ENCODE assay signal across 8 mouse cellular contexts in the genomic region with DNA sequence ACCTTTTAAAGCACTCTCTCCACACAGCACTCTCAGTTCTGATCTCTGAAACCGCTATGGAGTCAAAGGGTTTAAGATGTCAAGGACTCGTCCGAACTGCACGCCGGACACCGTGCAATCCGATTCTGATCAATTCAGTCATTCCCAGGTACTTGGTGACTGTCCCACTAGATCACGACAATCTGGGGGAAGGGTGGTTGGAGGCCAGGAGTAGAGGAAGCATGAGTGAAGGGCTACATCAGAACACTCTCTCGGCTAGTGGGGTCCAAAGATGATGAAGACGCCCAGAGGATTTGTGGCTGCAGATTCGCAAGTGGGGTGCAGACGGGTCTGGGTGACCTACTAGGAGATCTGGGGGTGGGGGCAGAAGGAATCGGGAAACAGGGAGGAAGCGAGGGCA. TPM values are rescaled to one million over a fixed set of nuclear protein-coding genes. Genes with fewer than 3 reads are reported as not detected.
A peak's percentile ranks its signal among the peaks of the same experiment; 100 is the strongest.
DNase-seq lines count a peak whose midpoint lies in the region; ATAC-seq and TF ChIP-seq lines count a peak whose summit lies in the region.

No protein-coding gene starts in this region.

- no peak for TF ChIP-seq CTCF in left cerebral cortex, adult 2 months (IDR thresholded peaks at IDR 0.05)
- TF ChIP-seq CTCF in liver, postnatal 0 days (IDR thresholded peaks at IDR 0.05; ENCODE audit: low read depth) = no peak

- DNase-seq in left cerebral cortex, adult 2 months (ENCODE audit: extremely low spot score in 1 of 2, low spot score in 2 of 2) = no peak
- no peak for DNase-seq in left cerebral cortex, postnatal 10 days (ENCODE audit: extremely low spot score in 1 of 2, low spot score in 2 of 2)
- no peak for DNase-seq in liver, postnatal 0 days
- DNase-seq in ovary, postnatal 10 days (ENCODE audit: low spot score) = no peak
- DNase-seq in gastrocnemius, postnatal 14 days = no peak

- H3K36me3 ChIP-seq in heart, embryonic 15.5 days = no peaks in the 10 kb centered on the region
- no peaks in the 10 kb centered on the region for H3K36me3 ChIP-seq in liver, postnatal 0 days (replicated peaks; ENCODE audit: insufficient read depth, low read length)

- intact Hi-C loops in left cerebral cortex, adult 2 months (cut with DNase I) = loop anchor here (1.0 to 10.0 kb wide), 6 partner anchors 99 to 799 kb away; no protein-coding TSS in a partner anchor
- intact Hi-C loops in left cerebral cortex, postnatal 10 days (cut with DNase I) = loop anchor here (2.0 to 10.0 kb wide), 6 partner anchors 176 to 1206 kb away; no protein-coding TSS in a partner anchor
- intact Hi-C loops in gastrocnemius, postnatal 14 days (cut with DNase I; ENCODE audit: low total_unique reads) = loop anchor here (10.0 kb wide), 1 partner anchor 176 kb away; no protein-coding TSS in a partner anchor

- peak overlapping the region; percentile 95 for H3K27ac ChIP-seq in left cerebral cortex, adult 2 months
- H3K27ac ChIP-seq in brown adipose tissue, adult 24 weeks (replicated peaks; ENCODE audit: low read depth, low read length) = peak overlapping the region; percentile 89
- H3K27ac ChIP-seq in heart, embryonic 15.5 days = peak overlapping the region; percentile 99
- H3K27ac ChIP-seq in liver, postnatal 0 days (ENCODE audit: low read depth) = peak overlapping the region; percentile 93

- WGBS in heart, embryonic 15.5 days = 14% methylated on average over 14 of the region's 14 CpGs
- WGBS in liver, postnatal 0 days (ENCODE audit: insufficient replicate concordance) = 4% methylated on average over 14 of the region's 14 CpGs

- TF ChIP-seq EP300 in liver, postnatal 0 days (IDR thresholded peaks at IDR 0.05; ENCODE audit: low read depth) = no peak

- H3K4me3 ChIP-seq in left cerebral cortex, adult 2 months = peak overlapping the region; percentile 56
- peak overlapping the region; percentile 93 for H3K4me3 ChIP-seq in brown adipose tissue, adult 24 weeks (ENCODE audit: insufficient read depth, low read depth, low read length)
- H3K4me3 ChIP-seq in heart, embryonic 15.5 days = peak overlapping the region; percentile 78
- peak overlapping the region; percentile 58 for H3K4me3 ChIP-seq in liver, postnatal 0 days (ENCODE audit: low read depth, low read length)

- peak overlapping the region; percentile 73 for H3K9ac ChIP-seq in heart, embryonic 15.5 days
- H3K9ac ChIP-seq in liver, postnatal 0 days (replicated peaks) = peak overlapping the region; percentile 67

- H3K9me3 ChIP-seq in heart, embryonic 15.5 days (replicated peaks) = no peaks in the 10 kb centered on the region
- H3K9me3 ChIP-seq in liver, postnatal 0 days (ENCODE audit: low read length) = no peaks in the 10 kb centered on the region

- H3K27me3 ChIP-seq in heart, embryonic 15.5 days = no peaks in the 10 kb centered on the region
- H3K27me3 ChIP-seq in liver, postnatal 0 days (ENCODE audit: insufficient read depth, low read length) = peaks cover 11% of the 10 kb centered on the region

- peak overlapping the region; percentile 93 for H3K4me2 ChIP-seq in heart, embryonic 15.5 days
- peak overlapping the region; percentile 77 for H3K4me2 ChIP-seq in liver, postnatal 0 days (ENCODE audit: low read depth, low read length)

- H3K4me1 ChIP-seq in brown adipose tissue, adult 24 weeks (ENCODE audit: control insufficient read depth, insufficient read depth, insufficient read length, low read length) = peaks cover 5% of the 10 kb centered on the region
- H3K4me1 ChIP-seq in heart, embryonic 15.5 days (replicated peaks) = peaks cover 13% of the 10 kb centered on the region
- H3K4me1 ChIP-seq in liver, postnatal 0 days (ENCODE audit: insufficient read depth) = peaks cover 7% of the 10 kb centered on the region

- no peak for ATAC-seq in heart, embryonic 15.5 days (replicated peaks; ENCODE audit: insufficient number of reproducible peaks, insufficient read depth, low FRiP score, low read depth)
- no peak for ATAC-seq in liver, postnatal 0 days
- ATAC-seq in cerebellum, adult (ENCODE audit: insufficient number of reproducible peaks, low FRiP score, low TSS enrichment) = no peak

RNA-seq across cellular contexts. Expression of a gene that starts 1.5 kb away (rescaled TPM):
- 10 to 100 TPM; 44.8 to 54.3 TPM for total RNA-seq in left cerebral cortex, adult 2 months (2021)
- 10 to 100 TPM; 59.3 to 62.0 TPM for total RNA-seq in left cerebral cortex, postnatal 10 days (2021)
- polyA plus RNA-seq in brown adipose tissue, adult 24 weeks (2012; ENCODE audit: insufficient read depth, insufficient read length, missing spikeins) = 22.4 and 27.7 TPM in 2 replicates
- 6.5 and 6.7 TPM in 2 replicates for polyA plus RNA-seq in heart, embryonic 15.5 days (2015; fragmentation: Nextera tagmentation; extraction: Ambion mirVana)
- 2.6 and 3.4 TPM in 2 replicates for polyA plus RNA-seq in liver, postnatal 0 days (2015; fragmentation: Nextera tagmentation; extraction: Ambion mirVana)
- 10 to 100 TPM; 16.7 to 20.2 TPM for total RNA-seq in gastrocnemius, postnatal 14 days (2021)
